Mouse (Mus musculus) Patski (cell line): ENCODE measurements around the gene Tprn. TPM values are rescaled to one million over a fixed set of nuclear protein-coding genes. Genes with fewer than 3 reads are reported as not detected.

Source experiments
- ATAC-seq: fragments of 100-300 bp; one replicate; pipeline ENCODE4 v1.8.0; 2021
- CTCF ChIA-PET: fragments of 350-600 bp; sonication (Branson Sonifier 250); formaldehyde crosslinking; loops from one replicate; lab custom pipeline; 2022; ENCODE audit warnings: inconsistent platforms; lab: Charles Lee
- POLR2A ChIA-PET: fragments of 350-600 bp; sonication (Branson Sonifier 250); formaldehyde crosslinking; loops from one replicate; lab custom pipeline; 2022; ENCODE audit warnings: antibody characterized with exemption, inconsistent platforms; lab: Charles Lee
- DNase-seq: peaks from one replicate; pipeline ENCODE4 v3.0.0-alpha.2; 2011; ENCODE audit warnings: low read depth, low spot score
- H3K27me3 ChIP-seq: fragments of 371-371 bp; one replicate; pipeline ENCODE4 v1.5.1; 2021
- CTCF ChIP-seq: fragments of 100-300 bp; IDR thresholded peaks from one replicate; pipeline ENCODE4 v1.5.1; 2021
- in situ Hi-C: fragments of 300-500 bp; cut with MboI; formaldehyde crosslinking; loops from 3 replicates; pipeline ENCODE4 v1.11.1; 2018; ENCODE audit warnings: low pct_unique_long_range_greater_than_20kb, mixed read lengths
- polyA plus RNA-seq: library from polyadenylated mRNA; unstranded; gene quantifications from one replicate; pipeline ENCODE4 v1.2.3, GENCODE M21; 2021

The Tprn gene
- polyA plus RNA-seq, 1 experiment from 2014 or later, result 110 TPM

DNA sequence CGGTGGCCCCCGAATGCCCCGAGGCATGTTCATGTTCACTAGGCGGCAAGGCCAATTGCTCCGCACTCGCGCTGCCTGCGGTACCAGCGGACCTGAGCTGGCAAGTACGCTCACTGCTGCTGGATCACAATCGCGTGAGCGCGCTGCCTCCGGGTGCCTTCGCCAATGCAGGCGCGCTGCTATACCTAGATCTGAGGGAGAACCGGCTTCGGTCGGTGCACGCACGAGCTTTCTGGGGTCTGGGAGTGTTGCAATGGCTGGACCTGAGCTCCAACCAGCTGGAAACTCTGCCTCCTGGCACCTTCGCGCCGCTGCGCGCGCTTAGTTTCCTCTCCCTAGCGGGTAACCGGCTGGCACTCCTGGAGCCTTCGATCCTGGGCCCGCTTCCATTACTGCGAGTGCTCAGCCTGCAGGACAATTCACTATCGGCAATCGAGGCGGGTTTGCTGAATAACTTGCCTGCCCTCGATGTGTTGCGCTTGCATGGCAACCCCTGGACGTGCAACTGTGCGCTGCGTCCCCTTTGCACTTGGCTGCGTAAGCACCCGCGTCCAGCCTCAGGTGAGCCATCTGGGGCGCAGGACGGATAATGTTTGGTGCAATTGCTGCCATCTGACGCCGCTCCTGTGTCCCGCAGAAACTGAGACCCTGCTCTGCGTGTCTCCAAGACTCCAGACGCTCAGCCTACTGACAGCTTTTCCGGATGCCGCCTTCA is 27.8 kb downstream of the Tprn start:
- ChIA-PET CTCF (interaction anchor here (1.5 to 3.3 kb wide), 3 partner anchors 12 to 62 kb away, joined by 3 to 12 read pairs (median 4); no protein-coding TSS in a partner anchor), POLR2A (interaction anchor here (1.1 kb wide), 1 partner anchor 18 kb away, joined by 6 read pairs; the partner anchor contains the start of genes Anapc2 and Ssna1)
- in situ Hi-C loops, result no loop called here
- peaks cover 7% of the 10 kb centered on the region for H3K27me3 ChIP-seq
- no peak for TF ChIP-seq CTCF
- no peak for DNase-seq
- no peak for ATAC-seq

- in situ Hi-C loops, result no loop called here
- no peak for ATAC-seq
- DNase-seq, result no peak
- peaks cover 12% of the 10 kb centered on the region for H3K27me3 ChIP-seq
- ChIA-PET POLR2A (interaction anchor here (1.1 kb wide), 1 partner anchor 19 kb away, joined by 6 read pairs; the partner anchor contains the start of genes Anapc2 and Ssna1), CTCF (interaction anchor here (1.5 kb wide), 1 partner anchor 62 kb away, joined by 3 read pairs; no protein-coding TSS in a partner anchor)
- TF ChIP-seq CTCF, result no peak
Measured at GRCm38 (mm10) chr2:25290816-25291130, 28.4 kb downstream of the Tprn start.

GRCm38 (mm10) chr2:25291184-25292053 is 29.0 kb downstream of the Tprn start:
- ChIA-PET POLR2A (interaction anchor here (1.1 kb wide), 1 partner anchor 20 kb away, joined by 6 read pairs; the partner anchor contains the start of genes Anapc2 and Ssna1), CTCF (interaction anchor here (1.3 to 1.8 kb wide), 5 partner anchors 10 to 63 kb away, joined by 3 to 13 read pairs (median 4); no protein-coding TSS in a partner anchor)
- in situ Hi-C loops, result no loop called here
- ATAC-seq, result no peak
- TF ChIP-seq CTCF, result no peak
- H3K27me3 ChIP-seq, result peaks cover 16% of the 10 kb centered on the region
- no peak for DNase-seq

DNA sequence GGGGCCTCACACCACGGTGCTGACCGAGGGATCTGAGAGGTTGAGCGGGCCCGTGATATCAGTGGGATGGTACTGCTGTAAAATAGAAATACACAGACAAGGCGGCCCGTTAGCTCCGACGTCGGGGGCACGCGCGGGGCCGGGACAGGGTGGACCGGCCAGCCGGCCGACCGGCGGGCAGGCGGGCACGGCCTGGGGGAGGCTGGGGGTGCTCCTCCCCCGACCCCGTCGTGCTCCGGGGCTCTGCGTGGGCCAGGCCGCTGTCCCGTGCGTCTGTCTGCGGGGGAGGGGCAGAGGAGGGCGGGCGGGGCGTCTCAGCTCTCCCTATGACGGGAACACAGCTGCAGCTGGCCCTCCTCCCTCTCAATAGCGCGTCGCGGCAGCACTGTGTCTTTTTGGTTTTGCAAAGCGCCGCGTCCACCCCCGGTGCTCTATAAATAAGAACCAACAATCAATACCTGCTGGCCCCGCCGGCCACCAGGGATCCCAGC is 29.7 kb downstream of the Tprn start:
- no peak for TF ChIP-seq CTCF
- ATAC-seq, result no peak
- H3K27me3 ChIP-seq, result peaks cover 20% of the 10 kb centered on the region
- DNase-seq, result no peak
- in situ Hi-C loops, result no loop called here
- CTCF ChIA-PET, result interaction anchor here (0.8 to 1.8 kb wide), 12 partner anchors 8 to 64 kb away, joined by 3 to 13 read pairs (median 4); partner anchors contain the start of genes Anapc2 and Ssna1
- POLR2A ChIA-PET, result no interaction called here

- peaks cover 27% of the 10 kb centered on the region for H3K27me3 ChIP-seq
- no peak for ATAC-seq
Measured at GRCm38 (mm10) chr2:25292856-25293255, 30.4 kb downstream of the Tprn start.

DNA sequence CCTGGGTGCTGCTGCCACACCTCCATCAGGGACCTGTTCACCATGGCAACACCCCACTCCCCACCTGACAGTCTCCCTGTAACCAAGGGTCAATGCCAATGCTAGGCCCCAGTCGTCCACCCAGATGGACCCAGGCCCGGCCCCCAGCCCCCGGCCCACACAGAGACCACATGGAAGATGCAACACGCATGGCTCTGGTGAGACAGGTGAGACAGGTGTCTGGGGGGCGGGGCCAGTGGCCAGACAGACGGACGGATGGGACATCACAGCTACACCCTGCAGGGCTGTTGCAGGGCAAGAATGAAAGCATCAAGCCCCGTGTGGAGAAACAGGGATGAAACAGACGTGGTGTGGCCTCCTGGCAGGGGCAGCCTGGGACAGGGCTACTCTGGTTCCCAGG is 31.3 kb downstream of the Tprn start:
- ATAC-seq (no peak), DNase-seq (no peak)
- no peak for TF ChIP-seq CTCF
- CTCF ChIA-PET, result interaction anchor here (1.4 kb wide), 2 partner anchors 10 to 12 kb away, joined by 4 to 8 read pairs; no protein-coding TSS in a partner anchor
- H3K27me3 ChIP-seq, result peaks cover 35% of the 10 kb centered on the region
- in situ Hi-C loops, result no loop called here
- POLR2A ChIA-PET, result no interaction called here

More at GRCm38 (mm10) chr2:25292856-25293255, 30.4 kb downstream of the Tprn start:
- ChIA-PET CTCF (interaction anchor here (0.8 to 1.8 kb wide), 11 partner anchors 9 to 64 kb away, joined by 3 to 13 read pairs (median 4); partner anchors contain the start of genes Anapc2 and Ssna1), POLR2A (interaction anchor here (0.7 kb wide), 1 partner anchor 25 kb away, joined by 3 read pairs; no protein-coding TSS in a partner anchor)
- in situ Hi-C loops, result no loop called here
- no peak for DNase-seq
- TF ChIP-seq CTCF, result no peak

GRCm38 (mm10) chr2:25297093-25297492 is 34.7 kb downstream of the Tprn start:
- H3K27me3 ChIP-seq, result peaks cover 39% of the 10 kb centered on the region
- in situ Hi-C loops, result no loop called here
- no peak for TF ChIP-seq CTCF
- no peak for ATAC-seq
- POLR2A ChIA-PET, result no interaction called here
- no peak for DNase-seq
- CTCF ChIA-PET, result interaction anchor here (1.7 kb wide), 1 partner anchor 17 kb away, joined by 4 read pairs; no protein-coding TSS in a partner anchor

DNA sequence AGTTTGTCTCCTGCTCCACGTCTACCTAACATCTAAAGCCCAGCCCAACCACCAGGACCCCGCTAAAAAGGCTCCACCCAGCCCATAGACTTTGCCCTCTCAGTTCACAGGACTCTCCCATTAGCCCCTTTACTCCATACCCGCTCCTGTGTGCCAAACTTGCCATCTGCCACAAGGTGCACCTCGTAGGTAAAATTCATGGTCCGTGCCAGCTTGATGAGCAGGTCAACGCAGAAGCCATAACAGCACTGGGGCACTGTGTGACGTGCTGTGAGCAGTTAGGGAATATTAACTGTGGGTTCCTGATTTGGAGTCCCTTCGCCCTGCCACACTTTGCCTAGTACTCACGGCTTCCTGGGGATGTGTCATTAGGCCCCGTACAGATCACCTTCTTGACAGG is 35.6 kb downstream of the Tprn start:
- CTCF ChIA-PET, result no interaction called here
- no peak for ATAC-seq
- DNase-seq, result no peak
- H3K27me3 ChIP-seq, result peaks cover 48% of the 10 kb centered on the region
- in situ Hi-C loops, result no loop called here
- POLR2A ChIA-PET, result no interaction called here
- no peak for TF ChIP-seq CTCF

GRCm38 (mm10) chr2:25303452-25303851 is 41.0 kb downstream of the Tprn start:
- ATAC-seq (no peak), DNase-seq (no peak)
- POLR2A ChIA-PET, result no interaction called here
- no peak for TF ChIP-seq CTCF
- CTCF ChIA-PET, result no interaction called here
- peaks cover 44% of the 10 kb centered on the region for H3K27me3 ChIP-seq
- in situ Hi-C loops, result no loop called here
